Mouse (Mus musculus): ENCODE data around the gene Itgb4. TPM values are rescaled to one million over a fixed set of nuclear protein-coding genes. Genes with fewer than 3 reads are reported as not detected.
"Not testable (repeated sequence)": the region's sequence is repeated elsewhere in the genome, so short reads cannot be mapped to it uniquely, and the experiment has no call there.

The Itgb4 gene
- total RNA-seq, 2 experiments from 2014 or later = 0.15 to 0.17 TPM

GRCm38 (mm10) chr11:116007095-116007850 lies 32.8 kb downstream of the Itgb4 start:
- no peak for ATAC-seq (replicated peaks; ENCODE audit: poor library complexity)

DNA sequence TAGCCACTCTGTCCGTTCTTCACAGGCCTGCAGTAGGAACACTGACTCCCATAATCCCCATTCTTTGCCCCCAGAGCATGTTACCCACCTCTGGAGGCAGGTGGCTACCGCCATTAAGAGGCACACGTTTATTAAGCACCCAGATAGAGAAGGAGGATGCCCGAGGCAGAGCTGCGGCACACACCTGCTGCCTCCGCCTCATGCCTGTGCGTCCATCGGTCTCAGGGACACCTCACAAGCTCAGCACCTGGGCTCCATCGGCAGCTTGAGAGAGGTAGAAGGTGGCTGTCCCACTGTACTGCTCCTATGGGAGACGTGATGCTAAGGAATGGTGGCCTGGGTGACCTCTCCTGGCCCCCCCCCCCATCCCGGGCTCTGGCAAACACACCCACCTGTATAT lies 33.9 kb downstream of the Itgb4 start:
- no peak for ATAC-seq (replicated peaks; ENCODE audit: poor library complexity)

- ATAC-seq (replicated peaks; ENCODE audit: poor library complexity) = no peak
These were observed 34.4 kb downstream of the Itgb4 start for GRCm38 (mm10) chr11:116008832-116009375.

DNA sequence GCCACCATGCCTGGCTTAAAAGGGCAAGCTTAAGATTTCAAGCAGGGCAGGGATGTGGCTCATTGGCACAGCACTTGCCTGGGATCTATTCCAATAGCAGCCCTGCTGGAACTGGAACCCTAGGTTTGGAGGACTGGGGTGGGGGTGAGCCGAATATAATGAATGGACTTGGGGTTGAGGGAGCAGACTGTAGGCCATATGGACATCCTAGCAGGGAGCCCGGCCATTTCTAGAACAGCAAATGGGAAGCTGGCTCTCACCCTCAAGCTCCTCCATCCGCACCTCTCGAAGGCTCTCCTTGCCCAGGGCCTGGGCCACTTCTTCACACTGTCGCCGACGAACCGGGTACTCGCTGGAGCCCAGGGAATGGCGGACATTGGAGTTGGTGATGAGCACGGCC lies 35.2 kb downstream of the Itgb4 start:
- no peak for ATAC-seq (replicated peaks; ENCODE audit: poor library complexity)

- ATAC-seq (replicated peaks; ENCODE audit: poor library complexity) = no peak
These were observed 35.6 kb downstream of the Itgb4 start for GRCm38 (mm10) chr11:116010146-116010545.

GRCm38 (mm10) chr11:116010948-116011347 lies 36.4 kb downstream of the Itgb4 start:
- no peak for ATAC-seq (replicated peaks; ENCODE audit: poor library complexity)

GRCm38 (mm10) chr11:116011529-116012261 lies 37.2 kb downstream of the Itgb4 start:
- no peak for ATAC-seq (replicated peaks; ENCODE audit: poor library complexity)

- ATAC-seq (replicated peaks; ENCODE audit: poor library complexity) = peak; percentile 89
These were observed 37.9 kb downstream of the Itgb4 start, which contains the start of gene Galk1 for GRCm38 (mm10) chr11:116012262-116012947. TSS of gene Galk1 (minus strand) at chr11:116012719.

DNA sequence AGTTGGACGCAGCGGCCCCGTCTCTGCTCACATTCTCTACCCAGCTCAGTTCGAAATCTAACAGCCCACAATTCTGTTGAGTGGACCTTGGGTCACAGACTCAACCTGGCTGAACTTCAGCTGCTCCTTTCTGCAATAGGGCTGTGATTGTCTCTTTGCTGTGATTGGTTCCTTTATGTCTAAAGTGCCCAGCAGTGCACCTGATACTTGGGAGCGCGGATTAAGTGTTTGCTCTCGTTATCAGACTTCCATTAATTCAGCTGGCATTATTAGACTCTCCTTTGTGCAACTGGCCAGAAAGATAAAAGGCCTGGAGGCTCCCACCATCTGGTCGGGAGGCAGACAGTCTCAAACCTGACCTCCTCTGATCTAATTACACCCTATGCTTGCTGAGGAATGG lies 40.3 kb downstream of the Itgb4 start:
- ATAC-seq (replicated peaks; ENCODE audit: poor library complexity) = peak; percentile 53

DNA sequence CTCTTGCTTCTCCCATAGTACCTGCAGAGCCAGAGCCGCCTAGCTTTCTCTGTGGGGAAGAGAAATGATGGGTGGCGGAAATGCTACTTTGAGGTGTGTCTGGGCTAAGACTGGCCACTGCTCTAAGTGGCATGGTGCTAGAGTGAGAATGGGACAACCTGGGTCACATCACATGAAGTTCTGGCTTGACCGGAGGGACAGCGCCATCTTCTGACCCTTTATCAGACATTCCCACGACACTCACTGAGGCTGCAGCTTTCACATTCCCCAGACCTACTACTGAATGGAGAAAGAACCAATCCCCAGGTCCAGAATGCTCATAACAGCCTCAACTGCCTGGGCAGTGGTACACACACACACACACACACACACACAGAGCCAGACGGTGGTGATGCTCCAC lies 43.6 kb downstream of the Itgb4 start:
- ATAC-seq (replicated peaks; ENCODE audit: poor library complexity) = peak; percentile 53

- ATAC-seq (replicated peaks; ENCODE audit: poor library complexity) = not testable (repeated sequence)
These were observed 44.4 kb downstream of the Itgb4 start for GRCm38 (mm10) chr11:116018867-116019266.

- no peak for ATAC-seq (replicated peaks; ENCODE audit: poor library complexity)
These were observed 44.9 kb downstream of the Itgb4 start for GRCm38 (mm10) chr11:116019360-116019791.

DNA sequence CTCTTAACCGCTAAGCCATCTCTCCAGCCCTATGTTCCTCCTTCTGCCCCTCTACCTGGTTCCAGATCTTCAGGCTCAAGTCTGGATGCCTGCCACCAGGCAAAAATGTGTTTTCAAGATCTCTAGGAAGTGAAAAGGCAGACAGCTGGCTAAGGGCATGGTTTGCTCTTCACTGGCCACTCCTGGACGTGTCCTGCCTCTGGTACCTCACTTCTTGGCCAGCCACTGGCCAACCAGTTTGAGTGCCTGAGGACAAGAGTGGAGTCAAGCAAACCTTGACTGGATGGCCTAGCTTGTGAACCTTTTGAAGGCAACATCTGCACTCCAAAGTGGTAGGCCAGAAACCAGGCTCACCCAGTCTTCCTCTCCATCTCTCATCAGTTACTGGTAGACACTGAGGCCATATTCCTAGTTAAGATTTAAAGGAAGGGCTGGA lies 45.5 kb downstream of the Itgb4 start:
- no peak for ATAC-seq (replicated peaks; ENCODE audit: poor library complexity)

- ATAC-seq (replicated peaks; ENCODE audit: poor library complexity) = no peak
These were observed 46.0 kb downstream of the Itgb4 start for GRCm38 (mm10) chr11:116020519-116020922.

DNA sequence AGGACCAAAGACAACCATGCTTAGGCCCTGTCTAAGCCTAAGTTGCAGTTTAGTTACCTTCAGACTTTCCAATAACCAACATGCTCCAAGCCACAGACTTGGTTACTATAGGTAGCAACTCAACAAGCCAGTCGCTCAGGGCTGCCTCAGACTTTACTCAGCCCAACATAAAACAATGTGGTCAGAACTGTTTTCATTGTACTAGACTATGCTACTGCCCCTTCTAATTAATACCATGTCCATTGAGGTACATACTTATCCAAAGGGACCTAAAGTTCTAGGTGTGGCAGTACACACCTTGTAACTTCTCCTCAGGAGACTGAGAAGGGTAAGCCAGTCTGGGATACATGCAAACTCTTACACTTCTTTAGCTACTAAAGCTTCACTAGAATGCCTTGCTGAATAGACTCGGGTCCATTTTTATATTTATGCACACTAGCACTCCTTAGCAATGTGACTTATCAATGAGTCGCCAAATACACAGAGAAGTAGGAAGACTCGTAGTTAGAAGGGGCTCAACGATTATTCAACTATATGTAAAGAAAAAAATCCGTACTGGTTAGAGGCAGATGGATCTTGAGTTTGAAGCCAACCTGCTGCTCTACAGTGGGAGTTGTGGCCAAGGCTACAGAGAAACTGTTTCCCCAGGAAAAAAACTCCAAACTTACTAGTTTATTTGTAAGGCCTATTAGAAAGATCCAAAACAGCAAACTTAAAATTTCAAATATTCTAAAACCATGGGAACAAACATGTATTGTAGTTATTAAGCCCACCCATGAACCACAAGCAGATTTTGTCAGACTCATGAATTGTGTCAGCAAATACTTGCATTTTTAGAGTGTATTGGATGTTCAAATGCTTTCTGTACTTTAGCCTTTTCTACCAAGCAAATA lies 47.1 kb downstream of the Itgb4 start:
- no peak for ATAC-seq (replicated peaks; ENCODE audit: poor library complexity)

DNA sequence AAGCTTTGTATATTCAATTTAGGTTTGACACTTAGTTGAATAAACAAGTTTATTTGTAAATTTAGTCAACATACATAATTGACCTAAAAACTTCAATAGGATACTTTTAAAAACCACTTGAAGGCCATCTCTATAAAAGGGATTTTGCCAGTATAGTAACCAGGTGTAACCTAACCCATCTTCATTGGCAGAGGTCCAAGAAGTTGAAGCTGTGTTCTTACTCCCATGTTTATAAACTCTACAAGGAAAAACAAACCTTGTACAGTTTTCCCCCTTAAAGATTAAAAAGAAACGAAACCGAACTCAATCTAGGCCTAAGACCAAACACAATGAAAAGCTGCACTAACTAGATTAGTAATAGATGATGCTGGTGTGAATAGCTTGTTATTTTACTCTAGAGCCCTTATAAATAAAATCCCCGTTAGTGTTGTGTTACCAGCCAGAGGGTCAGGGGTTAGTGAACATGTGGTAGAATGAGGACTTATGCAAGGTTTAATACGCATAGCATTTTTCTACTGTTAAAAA lies 47.8 kb downstream of the Itgb4 start:
- no peak for ATAC-seq (replicated peaks; ENCODE audit: poor library complexity)

GRCm38 (mm10) chr11:116023074-116023770 lies 48.7 kb downstream of the Itgb4 start:
- not testable (repeated sequence) for ATAC-seq (replicated peaks; ENCODE audit: poor library complexity)

DNA sequence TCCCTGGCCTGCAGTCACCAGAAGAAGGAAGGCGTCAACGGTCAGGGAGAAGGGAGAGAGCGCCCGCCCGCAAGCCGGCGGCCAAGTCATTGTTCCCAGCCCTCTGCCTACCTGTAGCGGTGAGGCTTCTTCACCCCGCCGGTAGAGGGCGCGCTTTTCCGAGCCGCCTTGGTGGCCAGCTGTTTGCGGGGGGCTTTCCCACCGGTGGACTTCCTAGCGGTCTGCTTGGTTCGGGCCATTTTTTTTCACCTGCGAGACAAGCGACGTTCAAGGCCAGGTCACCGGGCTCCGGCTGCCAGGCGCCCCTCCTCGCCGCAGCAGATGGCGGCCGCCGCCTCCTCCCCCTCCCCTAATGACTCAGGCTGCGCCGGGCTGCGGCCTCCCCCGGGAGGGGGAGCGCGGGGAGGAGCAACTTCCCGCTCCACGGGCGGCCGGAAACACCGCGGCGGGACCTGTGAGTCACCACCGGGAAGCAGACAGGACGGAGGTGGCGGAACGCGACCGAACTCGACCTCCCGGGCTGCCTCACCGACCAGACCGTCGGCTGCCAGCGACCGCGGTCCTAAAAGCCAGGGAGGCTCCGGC lies 49.4 kb downstream of the Itgb4 start:
- peak; percentile 66 for ATAC-seq (replicated peaks; ENCODE audit: poor library complexity)

DNA sequence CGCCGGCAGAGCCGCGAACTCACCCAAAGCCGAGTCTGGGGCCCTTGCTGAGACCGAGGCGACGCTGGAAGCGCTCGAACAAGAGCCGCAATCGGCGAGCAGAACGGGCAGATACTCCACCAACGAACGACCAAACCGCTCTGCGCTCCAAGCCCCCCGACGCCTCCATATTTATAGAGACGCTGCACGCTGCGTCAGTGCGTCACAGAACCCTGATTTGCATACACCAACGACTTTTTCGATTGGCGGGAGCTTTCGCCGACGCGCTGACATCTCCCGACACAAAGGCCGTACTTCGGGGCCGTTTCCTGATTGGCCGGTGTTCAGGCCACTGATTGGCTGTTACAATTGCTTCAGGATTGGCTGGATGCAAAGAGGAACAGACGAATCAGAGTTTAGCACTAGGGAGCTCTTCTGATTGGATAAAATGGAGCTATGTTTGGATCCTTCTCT lies 49.9 kb downstream of the Itgb4 start:
- ATAC-seq (replicated peaks; ENCODE audit: poor library complexity) = peak; percentile 77
